Mouse (Mus musculus) forebrain, embryonic 16.5 days (tissue): ENCODE results near the gene Ltbp3. TPM values are rescaled to one million over a fixed set of nuclear protein-coding genes. Genes with fewer than 3 reads are reported as not detected.

Experiments used
- ATAC-seq: fragments of 200-750 bp; cut with Nextera tagmentation; 2 replicates; pipeline ENCODE4 v1.8.0; 2017; ENCODE audit warnings: mild to moderate bottlenecking, moderate library complexity
- H3K27ac ChIP-seq: fragments of 300-500 bp; sonication (generic); 2 replicates; pipeline ENCODE4 v1.5.1; 2014; ENCODE audit warnings: low read length, control low read depth
- H3K27me3 ChIP-seq: fragments of 300-500 bp; sonication (generic); replicated peaks from 2 replicates; pipeline ENCODE4 v1.6.1; 2014; ENCODE audit warnings: low read length; ENCODE audit not compliant: control insufficient read depth, insufficient read depth
- H3K36me3 ChIP-seq: fragments of 300-500 bp; sonication (generic); 2 replicates; pipeline ENCODE4 v1.6.1; 2014; ENCODE audit not compliant: control insufficient read depth, insufficient read depth
- H3K4me1 ChIP-seq: fragments of 300-500 bp; sonication (generic); replicated peaks from 2 replicates; pipeline ENCODE4 v1.6.1; 2014; ENCODE audit warnings: low read length; ENCODE audit not compliant: control insufficient read depth, insufficient read depth
- H3K4me2 ChIP-seq: fragments of 300-500 bp; sonication (generic); 2 replicates; pipeline ENCODE4 v1.6.1; 2014; ENCODE audit warnings: mild to moderate bottlenecking, low read length, control low read depth
- H3K4me3 ChIP-seq: fragments of 300-500 bp; sonication (generic); replicated peaks from 2 replicates; pipeline ENCODE4 v1.5.1; 2014; ENCODE audit warnings: mild to moderate bottlenecking, low read length, control low read depth
- H3K9ac ChIP-seq: fragments of 300-500 bp; sonication (generic); replicated peaks from 2 replicates; pipeline ENCODE4 v1.6.1; 2014; ENCODE audit warnings: low read depth, low read length, control low read depth
- H3K9me3 ChIP-seq: fragments of 300-500 bp; sonication (generic); 2 replicates; pipeline ENCODE4 v1.6.1; 2016; ENCODE audit warnings: low read length; ENCODE audit not compliant: control insufficient read depth
- WGBS: fragments of 180-500 bp; shearing (Covaris S2); extraction: QIAGEN DNeasy Blood & Tissue Kit; methylation state at CpG from one replicate; pipeline ENCODE4 v1.1.7; 2014; 5-methylcytosine and 5-hydroxymethylcytosine counted together
- polyA plus RNA-seq: library from polyadenylated mRNA; unstranded; fragments of >200 nt; fragmentation: Nextera tagmentation; extraction: Ambion mirVana; gene quantifications from 2 replicates; pipeline ENCODE4 v1.2.1, GENCODE M21; 2015

Ltbp3 gene
- polyA plus RNA-seq, 1 experiment from 2014 or later, result 11.4 TPM

DNA sequence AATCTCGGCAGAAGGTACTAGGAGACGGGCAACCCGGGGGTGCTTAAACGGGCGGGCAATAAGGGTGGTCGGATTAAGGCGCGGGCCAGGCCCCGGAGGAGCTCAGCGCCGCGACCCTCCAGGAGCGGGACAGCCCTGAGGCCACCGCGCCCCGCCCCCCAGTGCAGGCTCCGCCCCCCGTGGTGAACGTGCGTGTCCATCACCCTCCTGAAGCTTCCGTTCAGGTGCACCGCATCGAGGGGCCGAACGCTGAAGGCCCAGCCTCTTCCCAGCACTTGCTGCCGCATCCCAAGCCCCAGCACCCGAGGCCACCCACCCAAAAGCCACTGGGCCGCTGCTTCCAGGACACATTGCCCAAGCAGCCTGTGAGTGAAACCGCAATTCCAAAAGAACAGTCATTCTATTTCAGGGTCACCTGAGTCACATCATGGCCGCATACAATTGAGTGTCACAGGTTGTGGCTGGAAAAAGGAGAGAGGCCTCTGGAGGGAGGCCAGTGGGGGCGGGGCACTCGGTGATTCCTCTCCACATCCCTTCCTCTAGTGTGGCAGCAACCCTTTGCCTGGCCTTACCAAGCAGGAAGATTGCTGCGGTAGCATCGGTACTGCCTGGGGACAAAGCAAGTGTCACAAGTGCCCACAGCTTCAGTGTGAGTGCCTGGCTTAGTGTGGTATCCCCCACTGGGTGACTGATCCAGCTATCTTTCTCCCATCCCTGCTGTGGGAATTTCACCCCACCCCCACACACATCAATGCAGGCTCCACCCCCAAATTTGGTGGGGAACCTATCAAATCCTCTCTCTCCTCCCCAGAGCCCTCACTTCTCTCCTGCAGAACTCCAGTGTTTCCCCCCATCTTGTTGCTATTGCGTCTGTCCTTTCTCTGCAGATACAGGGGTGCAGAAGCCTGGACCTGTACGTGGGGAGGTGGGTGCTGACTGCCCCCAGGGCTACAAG is 5.3 kb downstream of the Ltbp3 start:
- no peak overlapping the region for H3K27ac ChIP-seq
- peak overlapping the region; percentile 38 for H3K9ac ChIP-seq
- H3K36me3 ChIP-seq, result no peaks in the 10 kb centered on the region
- no peak for ATAC-seq
- peaks cover 36% of the 10 kb centered on the region for H3K4me1 ChIP-seq
- H3K4me3 ChIP-seq, result peak overlapping the region; percentile 23
- no peaks in the 10 kb centered on the region for H3K9me3 ChIP-seq
- WGBS, result 4% methylated on average over 36 of the region's 36 CpGs
- H3K27me3 ChIP-seq, result peaks cover 8% of the 10 kb centered on the region; the same call in 1 of the 2 replicates
- peak overlapping the region; percentile 51 for H3K4me2 ChIP-seq

DNA sequence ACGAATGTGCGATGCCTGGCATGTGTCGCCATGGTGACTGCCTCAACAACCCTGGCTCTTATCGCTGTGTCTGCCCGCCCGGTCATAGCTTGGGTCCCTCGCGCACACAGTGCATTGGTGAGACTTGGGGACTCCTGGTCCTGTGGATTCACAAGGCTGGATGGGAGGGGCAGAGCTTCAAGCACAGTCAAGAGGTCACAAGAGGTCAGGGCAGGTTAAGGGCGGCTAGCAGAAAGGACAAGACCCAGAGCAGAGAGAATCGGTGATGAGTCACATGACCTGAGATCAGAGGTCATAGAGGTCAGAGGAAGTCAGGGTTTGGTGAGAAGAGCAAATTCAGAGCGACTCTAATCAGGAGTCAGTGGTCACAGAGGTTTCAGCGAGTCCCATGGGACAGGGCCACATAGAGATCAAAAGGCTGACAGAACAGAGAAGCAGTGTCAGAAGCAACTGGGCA is 6.2 kb downstream of the Ltbp3 start:
- 41% methylated on average over 12 of the region's 12 CpGs for WGBS
- Histone ChIP-seq H3K9me3 (no peaks in the 10 kb centered on the region), H3K27ac (no peak overlapping the region), H3K36me3 (no peaks in the 10 kb centered on the region), H3K4me3 (no peak overlapping the region), H3K9ac (no peak overlapping the region), H3K4me2 (no peak overlapping the region), H3K4me1 (peaks cover 36% of the 10 kb centered on the region), H3K27me3 (peaks cover 8% of the 10 kb centered on the region; the same call in 1 of the 2 replicates)
- ATAC-seq, result no peak

GRCm38 (mm10) chr19:5749476-5749875 is 8.8 kb downstream of the Ltbp3 start:
- ATAC-seq, result no peak
- H3K4me3 ChIP-seq, result no peak overlapping the region
- WGBS, result 74% methylated on average over 6 of the region's 6 CpGs

GRCm38 (mm10) chr19:5750951-5751350 is 10.2 kb downstream of the Ltbp3 start:
- Histone ChIP-seq H3K9me3 (no peaks in the 10 kb centered on the region), H3K4me3 (no peak overlapping the region), H3K27me3 (peaks cover 4% of the 10 kb centered on the region; the same call in 1 of the 2 replicates), H3K9ac (no peak overlapping the region), H3K4me2 (no peak overlapping the region), H3K4me1 (peaks cover 17% of the 10 kb centered on the region), H3K36me3 (no peaks in the 10 kb centered on the region), H3K27ac (no peak overlapping the region)
- 10% methylated on average over 22 of the region's 22 CpGs for WGBS
- no peak for ATAC-seq

More at GRCm38 (mm10) chr19:5749476-5749875, 8.8 kb downstream of the Ltbp3 start:
- H3K9ac ChIP-seq, result no peak overlapping the region
- no peaks in the 10 kb centered on the region for H3K36me3 ChIP-seq
- H3K27ac ChIP-seq, result no peak overlapping the region
- no peaks in the 10 kb centered on the region for H3K9me3 ChIP-seq
- peaks cover 6% of the 10 kb centered on the region; the same call in 1 of the 2 replicates for H3K27me3 ChIP-seq
- peaks cover 24% of the 10 kb centered on the region for H3K4me1 ChIP-seq
- no peak overlapping the region for H3K4me2 ChIP-seq

DNA sequence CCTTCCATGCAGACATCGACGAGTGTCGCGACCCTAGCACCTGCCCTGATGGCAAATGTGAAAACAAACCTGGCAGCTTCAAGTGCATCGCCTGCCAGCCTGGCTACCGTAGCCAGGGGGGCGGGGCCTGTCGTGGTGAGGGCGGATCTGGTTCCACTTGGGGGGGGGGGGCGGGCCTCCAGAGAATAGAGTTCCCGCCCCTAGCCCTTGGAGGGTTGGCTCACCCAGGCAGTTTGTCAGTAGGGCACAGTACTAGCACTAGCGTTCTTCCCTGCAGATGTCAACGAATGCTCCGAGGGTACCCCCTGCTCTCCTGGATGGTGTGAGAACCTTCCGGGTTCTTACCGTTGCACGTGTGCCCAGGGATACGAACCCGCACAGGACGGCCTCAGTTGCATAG is 11.0 kb downstream of the Ltbp3 start:
- WGBS, result 7% methylated on average over 20 of the region's 20 CpGs
- peaks cover 12% of the 10 kb centered on the region for H3K4me1 ChIP-seq
- ATAC-seq, result peak; percentile 52; the same call in 1 of the 2 replicates
- peaks cover 8% of the 10 kb centered on the region; the same call in 1 of the 2 replicates for H3K27me3 ChIP-seq
- H3K9me3 ChIP-seq, result no peaks in the 10 kb centered on the region
- no peak overlapping the region for H3K4me3 ChIP-seq
- no peak overlapping the region for H3K27ac ChIP-seq
- H3K9ac ChIP-seq, result no peak overlapping the region
- H3K36me3 ChIP-seq, result no peaks in the 10 kb centered on the region
- H3K4me2 ChIP-seq, result peak overlapping the region; percentile 12; the same call in 1 of the 2 replicates

DNA sequence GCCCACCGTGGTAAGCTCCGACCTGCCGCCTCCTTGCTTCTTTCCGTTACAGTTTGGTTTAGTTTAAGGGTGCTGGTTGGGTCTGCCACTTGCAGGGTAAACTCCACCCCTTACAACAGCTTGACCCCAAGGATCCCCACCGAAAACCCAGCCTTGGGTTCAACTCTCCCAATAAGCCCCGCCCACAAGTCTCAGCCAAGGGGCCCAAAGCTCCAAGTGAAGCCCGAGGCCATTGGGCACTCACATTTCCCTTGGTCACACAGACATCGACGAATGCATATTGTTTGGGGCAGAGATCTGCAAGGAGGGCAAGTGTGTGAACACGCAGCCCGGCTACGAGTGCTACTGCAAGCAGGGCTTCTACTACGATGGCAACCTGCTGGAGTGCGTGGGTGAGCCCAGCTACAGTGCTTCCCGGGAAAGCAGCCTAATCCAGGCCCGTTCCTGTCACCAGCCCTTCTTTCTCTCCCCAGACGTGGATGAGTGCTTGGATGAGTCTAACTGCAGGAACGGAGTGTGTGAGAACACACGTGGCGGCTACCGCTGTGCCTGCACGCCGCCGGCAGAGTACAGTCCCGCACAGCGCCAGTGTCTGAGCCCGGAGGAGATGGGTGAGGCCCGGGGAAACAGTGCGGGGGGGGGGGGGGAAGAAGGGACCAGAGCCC is 15.7 kb downstream of the Ltbp3 start:
- Histone ChIP-seq H3K27ac (no peak overlapping the region), H3K4me2 (peak overlapping the region; percentile 36), H3K4me3 (no peak overlapping the region), H3K27me3 (peaks cover 16% of the 10 kb centered on the region), H3K4me1 (peaks cover 12% of the 10 kb centered on the region), H3K9ac (peak overlapping the region; percentile 27; the same call in 1 of the 2 replicates), H3K36me3 (peaks cover 24% of the 10 kb centered on the region), H3K9me3 (no peaks in the 10 kb centered on the region)
- WGBS, result 11% methylated on average over 28 of the region's 29 CpGs
- ATAC-seq, result peak; percentile 56

- Histone ChIP-seq H3K4me1 (peaks cover 7% of the 10 kb centered on the region), H3K27ac (no peak overlapping the region), H3K36me3 (peaks cover 24% of the 10 kb centered on the region), H3K9ac (peak overlapping the region; percentile 27; the same call in 1 of the 2 replicates), H3K9me3 (no peaks in the 10 kb centered on the region), H3K4me3 (no peak overlapping the region), H3K27me3 (peaks cover 16% of the 10 kb centered on the region), H3K4me2 (peak overlapping the region; percentile 36)
- ATAC-seq, result peak; percentile 52
- WGBS, result 15% methylated on average over 36 of the region's 36 CpGs
Measured at GRCm38 (mm10) chr19:5756991-5757636, 16.4 kb downstream of the Ltbp3 start.

- Histone ChIP-seq H3K36me3 (peaks cover 30% of the 10 kb centered on the region), H3K27ac (no peak overlapping the region), H3K4me3 (no peak overlapping the region), H3K27me3 (peaks cover 16% of the 10 kb centered on the region), H3K4me2 (no peak overlapping the region), H3K4me1 (peaks cover 7% of the 10 kb centered on the region), H3K9ac (no peak overlapping the region), H3K9me3 (no peaks in the 10 kb centered on the region)
- WGBS, result 94% methylated on average over 14 of the region's 14 CpGs
- no peak for ATAC-seq
Measured at GRCm38 (mm10) chr19:5758878-5759403, 18.2 kb downstream of the Ltbp3 start.
